Mouse (Mus musculus) embryonic fibroblast, embryonic 13.5 days (primary cell): ENCODE results near the gene Tnik.

Experiments used
- CTCF ChIP-seq: IDR thresholded peaks from 2 replicates; pipeline ENCODE4 v1.5.1; 2011; ENCODE audit warnings: mild to moderate bottlenecking, control low read depth, low read length, moderate library complexity, borderline replicate concordance; ENCODE audit not compliant: insufficient read depth
- POLR2A ChIP-seq: IDR thresholded peaks from 2 replicates; pipeline ENCODE4 v1.6.1; 2011; ENCODE audit warnings: low read depth, mild to moderate bottlenecking, control low read depth, low read length, moderate library complexity

- TF ChIP-seq CTCF (no peak), POLR2A (no peak)
Observed at GRCm38 (mm10) chr3:28306852-28307251, 43.8 kb downstream of the Tnik start.
